In genomic region chr2:18957459-18957858, GRCm38 (mm10) we compare ENCODE assay signal across 16 mouse cellular contexts. TPM values are rescaled to one million over a fixed set of nuclear protein-coding genes. Genes with fewer than 3 reads are reported as not detected.
DNase-seq lines count a peak whose midpoint lies in the region; ATAC-seq and TF ChIP-seq lines count a peak whose summit lies in the region.
"Had no signal": no experiment of that assay in that cellular context is flagged by ENCODE, and none has a peak within 500 bp of the region (broad histone marks: within the 10 kb centered on the region; RNA-seq: fewer than 3 reads in every experiment).

No protein-coding gene starts in this region.

- no peaks in the 10 kb centered on the region for H3K36me3 ChIP-seq in heart, embryonic 10.5 days
- H3K36me3 ChIP-seq in midbrain, embryonic 10.5 days: no peaks in the 10 kb centered on the region
- H3K36me3 ChIP-seq in midbrain, postnatal 0 days (ENCODE audit: insufficient read depth, low read length): no peaks in the 10 kb centered on the region
- no peaks in the 10 kb centered on the region for H3K36me3 ChIP-seq in intestine, embryonic 15.5 days
- H3K36me3 ChIP-seq: limb, embryonic 12.5 days; midbrain, embryonic 12.5 days had no signal

- H3K4me1 ChIP-seq in heart, embryonic 10.5 days: peaks cover 46% of the 10 kb centered on the region
- H3K4me1 ChIP-seq in midbrain, embryonic 10.5 days: peaks cover 31% of the 10 kb centered on the region
- H3K4me1 ChIP-seq in midbrain, postnatal 0 days (ENCODE audit: insufficient read depth, low read length): no peaks in the 10 kb centered on the region
- H3K4me1 ChIP-seq in intestine, embryonic 15.5 days (replicated peaks): 0 out of 2 replicates have a peak, but pooled peaks cover 4% of the 10 kb centered on the region

- no peak for TF ChIP-seq CTCF in midbrain, postnatal 0 days (IDR thresholded peaks at IDR 0.05)

- 80% methylated on average over 7 of the region's 7 CpGs for WGBS in heart, embryonic 10.5 days
- 92% methylated on average over 7 of the region's 7 CpGs for WGBS in midbrain, embryonic 10.5 days
- WGBS in midbrain, postnatal 0 days: 96% methylated on average over 7 of the region's 7 CpGs
- WGBS in intestine, embryonic 15.5 days: 90% methylated on average over 7 of the region's 7 CpGs

- intact Hi-C loops in heart, postnatal 10 days (cut with DNase I): no loop called here

- H3K9ac ChIP-seq in midbrain, postnatal 0 days (replicated peaks; ENCODE audit: low read length, poor library complexity, severe bottlenecking): no peak overlapping the region
- H3K9ac ChIP-seq in intestine, embryonic 15.5 days: no peak overlapping the region
- H3K9ac ChIP-seq: forebrain, postnatal 0 days; limb, embryonic 12.5 days; midbrain, embryonic 12.5 days had no signal

- H3K4me2 ChIP-seq in midbrain, postnatal 0 days (ENCODE audit: low read depth, low read length, poor library complexity, severe bottlenecking): no peak overlapping the region
- no peak overlapping the region for H3K4me2 ChIP-seq in intestine, embryonic 15.5 days (replicated peaks)
- H3K4me2 ChIP-seq: limb, embryonic 12.5 days; midbrain, embryonic 12.5 days had no signal

- H3K27ac ChIP-seq in heart, embryonic 10.5 days: peak overlapping the region; percentile 71; the same call in 1 of the 2 replicates
- 0 out of 2 replicates have a peak overlapping the region, but pooled peaks have one; percentile 13 for H3K27ac ChIP-seq in midbrain, embryonic 10.5 days (replicated peaks)
- no peak overlapping the region for H3K27ac ChIP-seq in midbrain, postnatal 0 days (ENCODE audit: low read depth, low read length)
- H3K27ac ChIP-seq in intestine, embryonic 15.5 days: no peak overlapping the region
- H3K27ac ChIP-seq: limb, embryonic 12.5 days; midbrain, embryonic 12.5 days had no signal

- no peaks in the 10 kb centered on the region for H3K27me3 ChIP-seq in heart, embryonic 10.5 days (ENCODE audit: insufficient read depth, poor library complexity, severe bottlenecking)
- no peaks in the 10 kb centered on the region for H3K27me3 ChIP-seq in midbrain, embryonic 10.5 days (ENCODE audit: low read depth, poor library complexity, severe bottlenecking)
- no peaks in the 10 kb centered on the region for H3K27me3 ChIP-seq in midbrain, postnatal 0 days (ENCODE audit: insufficient read depth, low read length)
- no peaks in the 10 kb centered on the region for H3K27me3 ChIP-seq in intestine, embryonic 15.5 days (replicated peaks)
- H3K27me3 ChIP-seq: midbrain, embryonic 12.5 days had no signal

- no peak for ATAC-seq in midbrain, postnatal 0 days (ENCODE audit: low FRiP score)
- ATAC-seq in intestine, embryonic 15.5 days: no peak
- ATAC-seq: forebrain, postnatal 0 days had no signal

- H3K4me3 ChIP-seq in heart, embryonic 10.5 days: no peak overlapping the region
- no peak overlapping the region for H3K4me3 ChIP-seq in midbrain, embryonic 10.5 days
- H3K4me3 ChIP-seq in midbrain, postnatal 0 days (ENCODE audit: low read depth, low read length): no peak overlapping the region
- no peak overlapping the region for H3K4me3 ChIP-seq in intestine, embryonic 15.5 days (replicated peaks)
- H3K4me3 ChIP-seq: erythroblast, embryonic 14.5 days; limb, embryonic 12.5 days; midbrain, embryonic 12.5 days had no signal

- H3K9me3 ChIP-seq in heart, embryonic 10.5 days: no peaks in the 10 kb centered on the region
- H3K9me3 ChIP-seq in midbrain, embryonic 10.5 days (replicated peaks): no peaks in the 10 kb centered on the region
- no peaks in the 10 kb centered on the region for H3K9me3 ChIP-seq in midbrain, postnatal 0 days (ENCODE audit: low read length)
- H3K9me3 ChIP-seq in intestine, embryonic 15.5 days: no peaks in the 10 kb centered on the region
- H3K9me3 ChIP-seq: limb, embryonic 12.5 days; midbrain, embryonic 12.5 days had no signal

- DNase-seq in heart, embryonic 10.5 days (ENCODE audit: low spot score): no peak
- no peak for DNase-seq in heart, postnatal 10 days
- DNase-seq in midbrain, embryonic 10.5 days (ENCODE audit: low spot score): no peak
- DNase-seq in midbrain, postnatal 0 days (ENCODE audit: low spot score): no peak
- peak; percentile 82 for DNase-seq in naive thymus-derived CD4-positive, alpha-beta T cell, adult 2 months (ENCODE audit: low read depth)
- DNase-seq in cerebellum, adult 18-20 months: no peak
- no peak for DNase-seq in adipocyte (ENCODE audit: low spot score)
- DNase-seq: cerebellum, adult 9-10 months; forebrain, postnatal 0 days; kidney, postnatal 10 days; layer of hippocampus, postnatal 36 days; lung, postnatal 10 days had no signal

RNA-seq across cellular contexts. Expression of gene Pip4k2a, which starts 40.5 kb away (rescaled TPM):
- 7.4 and 12.0 TPM in 2 replicates for polyA plus RNA-seq in heart, embryonic 10.5 days (2016; fragmentation: Nextera tagmentation; extraction: Ambion mirVana)
- 10 to 100 TPM in 1 of 2 experiments, 1 to 10 TPM in 1; 8.7 to 10.9 TPM for total RNA-seq in heart, postnatal 10 days (2021)
- 7.7 and 7.9 TPM in 2 replicates for polyA plus RNA-seq in midbrain, embryonic 10.5 days (2016; fragmentation: Nextera tagmentation; extraction: Ambion mirVana)
- total RNA-seq in midbrain, postnatal 0 days (2014; rRNA removed): 7.1 and 8.4 TPM in 2 replicates
- 6.8 and 8.1 TPM in 2 replicates for polyA plus RNA-seq in midbrain, postnatal 0 days (2015; fragmentation: Nextera tagmentation; extraction: Ambion mirVana)
- polyA plus RNA-seq in intestine, embryonic 15.5 days (2015; fragmentation: Nextera tagmentation; extraction: Ambion mirVana): 8.9 and 9.2 TPM in 2 replicates

RNA-seq across cellular contexts. Expression of gene 4930426L09Rik, which starts 40.7 kb away (rescaled TPM):
- 0.18 and 0.38 TPM in 2 replicates for polyA plus RNA-seq in heart, embryonic 10.5 days (2016; fragmentation: Nextera tagmentation; extraction: Ambion mirVana)
- under 1 TPM; 0.22 to 0.53 TPM for total RNA-seq in heart, postnatal 10 days (2021)
- 0.16 and 0.41 TPM in 2 replicates for polyA plus RNA-seq in midbrain, embryonic 10.5 days (2016; fragmentation: Nextera tagmentation; extraction: Ambion mirVana)
- total RNA-seq in midbrain, postnatal 0 days (2014; rRNA removed): 0.61 and 1.1 TPM in 2 replicates
- 0.40 and 0.41 TPM in 2 replicates for polyA plus RNA-seq in midbrain, postnatal 0 days (2015; fragmentation: Nextera tagmentation; extraction: Ambion mirVana)
- polyA plus RNA-seq in intestine, embryonic 15.5 days (2015; fragmentation: Nextera tagmentation; extraction: Ambion mirVana): 0.31 and 0.63 TPM in 2 replicates
- polyA plus RNA-seq: erythroblast, embryonic 14.5 days had no signal

Comparison
In these comparisons a context has a peak if more than half of its experiments do, and no peak if none do; other contexts are left out.
1. H3K27ac ChIP-seq: peak in heart, embryonic 10.5 days (single experiment) and midbrain, embryonic 10.5 days (single experiment); none in midbrain, postnatal 0 days (single experiment) and intestine, embryonic 15.5 days (single experiment).